Mouse (Mus musculus): ENCODE results near the gene Clrn3. TPM values are rescaled to one million over a fixed set of nuclear protein-coding genes. Genes with fewer than 3 reads are reported as not detected.

The Clrn3 gene
- total and polyA plus RNA-seq, 3 experiments = not detected

DNA sequence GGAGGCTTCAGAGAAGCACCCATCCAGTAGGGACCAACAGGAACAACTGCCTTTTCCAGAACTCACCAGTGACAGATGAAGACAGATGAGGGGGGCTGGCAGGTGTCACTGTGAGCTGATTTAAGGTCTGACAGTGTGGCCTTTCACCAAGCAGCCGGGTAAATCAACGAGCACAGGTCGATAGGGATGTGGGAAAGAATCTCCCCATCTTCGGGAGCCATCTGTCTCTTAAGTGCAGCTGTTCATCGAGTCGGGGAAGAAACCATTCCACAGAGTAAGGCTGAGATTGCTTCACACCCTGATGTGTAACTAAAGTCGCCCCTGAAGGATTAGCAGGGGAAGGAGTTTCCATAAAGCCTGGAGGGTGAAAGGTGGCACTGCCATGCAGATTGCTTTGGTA lies 47.3 kb downstream of the Clrn3 start:
- Histone ChIP-seq H3K27ac (ENCODE audit: control insufficient read depth, low read depth, low read length) (no peak overlapping the region), H3K9me3 (replicated peaks; ENCODE audit: insufficient read depth, low read length) (no peaks in the 10 kb centered on the region), H3K79me2 (ENCODE audit: control insufficient read depth, insufficient read depth, low read length, poor library complexity) (no peaks in the 10 kb centered on the region), H3K36me3 (ENCODE audit: control insufficient read depth in 1 of 2, insufficient read depth in 2 of 2, low read length in 2 of 2) (no peaks in the 10 kb centered on the region), H3K4me1 (ENCODE audit: control insufficient read depth in 1 of 2, insufficient read depth in 2 of 2, low read length in 2 of 2) (no peaks in the 10 kb centered on the region), H3K9ac (ENCODE audit: control insufficient read depth, low read depth, low read length, poor library complexity, severe bottlenecking) (no peak overlapping the region), H3K27me3 (ENCODE audit: control insufficient read depth in 1 of 2, insufficient read depth in 2 of 2, low read length in 2 of 2) (no peaks in the 10 kb centered on the region), H3K4me3 (ENCODE audit: control insufficient read depth in 1 of 2, insufficient read depth in 1 of 2, low read depth in 2 of 2, low read length in 2 of 2) (no peak overlapping the region)
- no peak for DNase-seq (ENCODE audit: low read depth, low spot score)
- TF ChIP-seq MAX (IDR thresholded peaks at IDR 0.05; ENCODE audit: low read length) (no peak), ZMIZ1 (IDR thresholded peaks at IDR 0.05; ENCODE audit: low read depth, low read length) (no peak), CTCF (IDR thresholded peaks at IDR 0.05 in 2 of 3, conservative IDR thresholded peaks at IDR 0.05 in 1 of 3; ENCODE audit: control insufficient read depth in 1 of 3, insufficient read depth in 1 of 3, low read depth in 2 of 3, low read length in 3 of 3, poor library complexity in 1 of 3, severe bottlenecking in 1 of 3) (no peak), EP300 (IDR thresholded peaks at IDR 0.05; ENCODE audit: low read depth in 1 of 2, low read length in 2 of 2) (no peak), ZC3H11A (IDR thresholded peaks at IDR 0.05; ENCODE audit: low read depth, low read length) (no peak), UBTF (IDR thresholded peaks at IDR 0.05; ENCODE audit: borderline replicate concordance, insufficient read depth, low read depth, low read length) (no peak), RCOR1 (IDR thresholded peaks at IDR 0.05; ENCODE audit: low read depth, low read length) (no peak), ETS1 (IDR thresholded peaks at IDR 0.05; ENCODE audit: low read depth, low read length) (no peak), GABPA (IDR thresholded peaks at IDR 0.05; ENCODE audit: low read depth, low read length) (no peak), CHD1 (IDR thresholded peaks at IDR 0.05; ENCODE audit: low read depth, low read length) (no peak), ELF1 (IDR thresholded peaks at IDR 0.05; ENCODE audit: low read depth, low read length) (no peak), RAD21 (IDR thresholded peaks at IDR 0.05; ENCODE audit: low read depth, low read length) (no peak), GATA1 (IDR thresholded peaks at IDR 0.05; ENCODE audit: low read depth, low read length) (no peak), POLR2A (IDR thresholded peaks at IDR 0.05; ENCODE audit: control insufficient read depth in 1 of 2, insufficient read depth in 1 of 2, low read depth in 1 of 2, low read length in 2 of 2, poor library complexity in 1 of 2) (no peak), ZKSCAN1 (IDR thresholded peaks at IDR 0.05; ENCODE audit: low read depth, low read length) (no peak), SIN3A (IDR thresholded peaks at IDR 0.05; ENCODE audit: low read length) (no peak), CHD2 (IDR thresholded peaks at IDR 0.05; ENCODE audit: low read length) (no peak), NELFE (IDR thresholded peaks at IDR 0.05; ENCODE audit: low read depth, low read length) (no peak), TAL1 (IDR thresholded peaks at IDR 0.05; ENCODE audit: low read length) (no peak), MAFK (IDR thresholded peaks at IDR 0.05; ENCODE audit: borderline replicate concordance, low read depth, low read length) (no peak)

GRCm38 (mm10) chr7:135479912-135480311 lies 48.5 kb downstream of the Clrn3 start:
- Histone ChIP-seq H3K4me1 (ENCODE audit: control insufficient read depth in 1 of 2, insufficient read depth in 2 of 2, low read length in 2 of 2) (no peaks in the 10 kb centered on the region), H3K27ac (ENCODE audit: control insufficient read depth, low read depth, low read length) (no peak overlapping the region), H3K36me3 (ENCODE audit: control insufficient read depth in 1 of 2, insufficient read depth in 2 of 2, low read length in 2 of 2) (no peaks in the 10 kb centered on the region), H3K27me3 (ENCODE audit: control insufficient read depth in 1 of 2, insufficient read depth in 2 of 2, low read length in 2 of 2) (no peaks in the 10 kb centered on the region), H3K4me3 (ENCODE audit: control insufficient read depth in 1 of 2, insufficient read depth in 1 of 2, low read depth in 2 of 2, low read length in 2 of 2) (no peak overlapping the region), H3K79me2 (ENCODE audit: control insufficient read depth, insufficient read depth, low read length, poor library complexity) (no peaks in the 10 kb centered on the region), H3K9ac (ENCODE audit: control insufficient read depth, low read depth, low read length, poor library complexity, severe bottlenecking) (no peak overlapping the region), H3K9me3 (replicated peaks; ENCODE audit: insufficient read depth, low read length) (no peaks in the 10 kb centered on the region)
- TF ChIP-seq MAZ (IDR thresholded peaks at IDR 0.05; ENCODE audit: low read depth, low read length) (no peak), MYC (IDR thresholded peaks at IDR 0.05; ENCODE audit: low read depth, low read length) (no peak), CHD1 (IDR thresholded peaks at IDR 0.05; ENCODE audit: low read depth, low read length) (no peak), MAFK (IDR thresholded peaks at IDR 0.05; ENCODE audit: borderline replicate concordance, low read depth, low read length) (no peak), TCF12 (IDR thresholded peaks at IDR 0.05; ENCODE audit: low read depth, low read length) (no peak)
- no peak for DNase-seq (ENCODE audit: low read depth, low spot score)

All from MEL (cell line).